Mouse (Mus musculus): ENCODE measurements around the gene Rnf144a. TPM values are rescaled to one million over a fixed set of nuclear protein-coding genes. Genes with fewer than 3 reads are reported as not detected.

The Rnf144a gene
- total RNA-seq (2012; rRNA removed) (not detected in 2 replicates), polyA plus RNA-seq (2012; ENCODE audit: insufficient read depth in 1 of 2, insufficient read length in 2 of 2, low read depth in 1 of 2, low replicate concordance in 2 of 2, missing spikeins in 1 of 2) (not detected)

DNA sequence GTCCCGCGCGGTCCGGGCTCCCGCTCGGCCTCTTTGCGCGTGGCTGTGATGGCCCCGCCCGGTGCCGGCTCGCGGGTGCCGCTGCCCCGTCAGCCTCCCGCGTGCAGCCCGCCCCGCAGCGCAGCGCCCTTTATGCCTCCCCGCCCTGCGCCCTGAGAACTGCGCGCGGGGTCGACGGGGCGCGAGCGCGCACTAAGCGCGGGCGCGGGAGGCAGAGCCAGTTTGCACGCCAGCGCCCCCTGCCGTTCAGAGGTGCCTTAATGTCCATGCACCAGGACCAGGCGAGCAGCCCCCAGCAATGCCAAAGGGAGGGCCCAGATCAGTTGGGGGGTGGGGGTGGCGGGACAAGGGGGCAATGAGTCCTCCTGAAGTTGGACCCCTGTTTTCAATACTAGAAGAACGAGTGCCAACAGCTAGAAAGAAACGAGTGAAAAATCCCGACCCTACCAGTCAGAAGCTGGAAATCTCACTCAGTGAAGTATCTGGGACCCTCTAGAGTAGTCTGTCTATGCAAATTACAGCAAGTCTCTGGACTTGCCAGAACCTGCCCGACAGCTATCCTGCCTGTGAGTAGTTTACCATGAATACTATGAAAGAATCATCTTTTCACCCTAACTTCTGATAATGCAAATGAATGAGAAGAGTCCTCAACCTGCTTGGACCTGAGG is at the start of gene Rnf144a:
TSS of gene Rnf144a (minus strand) at position 151 of the 668 bp plus-strand sequence.
- Histone ChIP-seq H3K27me3 (ENCODE audit: control insufficient read depth in 1 of 2, insufficient read depth in 2 of 2, low read length in 2 of 2) (no peaks in the 10 kb centered on the region), H3K27ac (ENCODE audit: control insufficient read depth, low read depth, low read length) (no peak within 1 kb of the TSS), H3K9me3 (replicated peaks; ENCODE audit: insufficient read depth, low read length) (no peaks in the 10 kb centered on the region), H3K36me3 (ENCODE audit: control insufficient read depth in 1 of 2, insufficient read depth in 2 of 2, low read length in 2 of 2) (no peaks in the 10 kb centered on the region), H3K4me1 (ENCODE audit: control insufficient read depth in 1 of 2, insufficient read depth in 2 of 2, low read length in 2 of 2) (no peaks in the 10 kb centered on the region), H3K79me2 (ENCODE audit: control insufficient read depth, insufficient read depth, low read length, poor library complexity) (no peaks in the 10 kb centered on the region), H3K4me3 (ENCODE audit: control insufficient read depth in 1 of 2, insufficient read depth in 1 of 2, low read depth in 2 of 2, low read length in 2 of 2) (no peak within 1 kb of the TSS), H3K9ac (ENCODE audit: control insufficient read depth, low read depth, low read length, poor library complexity, severe bottlenecking) (no peak within 1 kb of the TSS)
- no peak for DNase-seq (ENCODE audit: low read depth, low spot score)
- TF ChIP-seq NRF1 (IDR thresholded peaks at IDR 0.05; ENCODE audit: insufficient read depth, low read depth, low read length, poor library complexity, severe bottlenecking) (no peak), USF2 (IDR thresholded peaks at IDR 0.05; ENCODE audit: borderline replicate concordance in 1 of 2, insufficient read depth in 1 of 2, low read depth in 1 of 2, low read length in 2 of 2) (no peak), TCF12 (IDR thresholded peaks at IDR 0.05; ENCODE audit: low read depth, low read length) (no peak), EP300 (IDR thresholded peaks at IDR 0.05; ENCODE audit: low read depth in 1 of 2, low read length in 2 of 2) (no peak), MAX (IDR thresholded peaks at IDR 0.05; ENCODE audit: low read length) (no peak), MXI1 (IDR thresholded peaks at IDR 0.05; ENCODE audit: low read depth, low read length) (no peak), TAL1 (IDR thresholded peaks at IDR 0.05; ENCODE audit: low read length) (no peak), BHLHE40 (IDR thresholded peaks at IDR 0.05; ENCODE audit: borderline replicate concordance, low read depth, low read length) (no peak), USF1 (IDR thresholded peaks at IDR 0.05; ENCODE audit: low read depth, low read length) (no peak), SIN3A (IDR thresholded peaks at IDR 0.05; ENCODE audit: low read length) (no peak), TBP (IDR thresholded peaks at IDR 0.05; ENCODE audit: low read depth, low read length) (no peak), ELF1 (IDR thresholded peaks at IDR 0.05; ENCODE audit: low read depth, low read length) (no peak)

DNA sequence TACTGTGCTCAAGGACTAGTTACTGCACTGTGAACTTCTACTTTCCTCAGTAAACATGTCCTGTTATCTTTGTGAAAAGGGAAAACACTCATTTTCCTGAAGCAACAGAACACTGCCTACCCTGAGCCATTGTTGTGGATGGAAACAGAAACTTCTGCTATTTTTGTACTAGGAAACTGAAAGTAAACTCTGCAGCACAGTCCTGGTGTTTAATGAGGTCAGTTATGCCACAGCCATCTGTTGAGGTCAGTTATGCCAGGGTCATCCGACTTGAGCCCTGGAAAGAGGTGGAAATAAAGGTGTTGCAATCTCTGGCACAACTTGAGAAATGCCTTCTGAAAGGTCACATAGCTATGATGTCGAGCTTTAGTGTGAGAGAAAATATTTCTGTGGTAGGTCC is 45.0 kb upstream of the Rnf144a start:
- H3K4me1 ChIP-seq (ENCODE audit: control insufficient read depth in 1 of 2, insufficient read depth in 2 of 2, low read length in 2 of 2) = no peaks in the 10 kb centered on the region
- H3K27ac ChIP-seq (ENCODE audit: control insufficient read depth, low read depth, low read length) = no peak overlapping the region
- H3K9me3 ChIP-seq (replicated peaks; ENCODE audit: insufficient read depth, low read length) = no peaks in the 10 kb centered on the region
- H3K4me3 ChIP-seq (ENCODE audit: control insufficient read depth in 1 of 2, insufficient read depth in 1 of 2, low read depth in 2 of 2, low read length in 2 of 2) = peak overlapping the region; percentile 21 to 51
- H3K36me3 ChIP-seq (ENCODE audit: control insufficient read depth in 1 of 2, insufficient read depth in 2 of 2, low read length in 2 of 2) = no peaks in the 10 kb centered on the region
- no peak overlapping the region for H3K9ac ChIP-seq (ENCODE audit: control insufficient read depth, low read depth, low read length, poor library complexity, severe bottlenecking)
- DNase-seq (ENCODE audit: low read depth, low spot score) = no peak
- H3K79me2 ChIP-seq (ENCODE audit: control insufficient read depth, insufficient read depth, low read length, poor library complexity) = no peaks in the 10 kb centered on the region
- H3K27me3 ChIP-seq (ENCODE audit: control insufficient read depth in 1 of 2, insufficient read depth in 2 of 2, low read length in 2 of 2) = no peaks in the 10 kb centered on the region
- TF ChIP-seq RAD21 (IDR thresholded peaks at IDR 0.05; ENCODE audit: low read depth, low read length) (no peak), ZNF384 (IDR thresholded peaks at IDR 0.05; ENCODE audit: low read depth, low read length) (no peak), ETS1 (IDR thresholded peaks at IDR 0.05; ENCODE audit: low read depth, low read length) (no peak), GATA1 (IDR thresholded peaks at IDR 0.05; ENCODE audit: low read depth, low read length) (no peak), MAZ (IDR thresholded peaks at IDR 0.05; ENCODE audit: low read depth, low read length) (no peak), RCOR1 (IDR thresholded peaks at IDR 0.05; ENCODE audit: low read depth, low read length) (no peak), USF1 (IDR thresholded peaks at IDR 0.05; ENCODE audit: low read depth, low read length) (no peak), UBTF (IDR thresholded peaks at IDR 0.05; ENCODE audit: borderline replicate concordance, insufficient read depth, low read depth, low read length) (no peak), KAT2A (conservative IDR thresholded peaks at IDR 0.05; ENCODE audit: low read depth, low read length) (no peak), ZMIZ1 (IDR thresholded peaks at IDR 0.05; ENCODE audit: low read depth, low read length) (no peak), MYC (IDR thresholded peaks at IDR 0.05; ENCODE audit: low read depth, low read length) (no peak), CTCF (IDR thresholded peaks at IDR 0.05 in 2 of 3, conservative IDR thresholded peaks at IDR 0.05 in 1 of 3; ENCODE audit: control insufficient read depth in 1 of 3, insufficient read depth in 1 of 3, low read depth in 2 of 3, low read length in 3 of 3, poor library complexity in 1 of 3, severe bottlenecking in 1 of 3) (no peak)

Data from MEL (cell line).